Mouse (Mus musculus) ES-E14 (cell line): ENCODE results near the gene Gm43638.

Experiments
- CHD2 ChIP-seq: IDR thresholded peaks from 2 replicates; pipeline ENCODE4 v1.6.1; 2014; ENCODE audit warnings: mild to moderate bottlenecking, low read depth, low read length, inconsistent platforms
- HCFC1 ChIP-seq: IDR thresholded peaks from 2 replicates; pipeline ENCODE4 v1.6.1; 2012; ENCODE audit warnings: low read length, inconsistent platforms, borderline replicate concordance; ENCODE audit not compliant: insufficient read depth
- ZNF384 ChIP-seq: IDR thresholded peaks from 2 replicates; pipeline ENCODE4 v1.6.1; 2012; ENCODE audit warnings: low read depth, low read length, inconsistent platforms

DNA sequence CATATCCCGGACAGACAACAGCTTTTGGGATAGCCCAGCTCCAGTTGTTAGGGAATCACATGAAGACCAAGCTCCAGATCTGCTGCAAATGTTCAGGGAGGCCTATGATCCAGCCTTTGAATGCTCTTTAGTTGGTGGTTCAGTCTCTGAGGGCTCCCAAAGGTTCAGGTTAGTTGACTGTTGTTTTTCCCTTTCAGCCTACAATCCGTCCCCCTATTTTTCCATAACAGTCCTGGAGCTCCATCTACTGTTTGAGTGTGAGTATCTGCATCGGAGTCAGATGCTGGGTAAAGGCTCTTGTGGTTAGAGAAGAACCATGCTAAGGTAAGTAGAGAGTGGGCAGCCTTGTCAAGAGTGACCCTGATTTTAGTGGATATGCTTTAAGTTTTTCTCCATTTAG lies 50.3 kb downstream of the Gm43638 start:
- TF ChIP-seq HCFC1 (no peak), CHD2 (no peak), ZNF384 (no peak)
